Mouse (Mus musculus): ENCODE measurements around the gene 6030408B16Rik. TPM values are rescaled to one million over a fixed set of nuclear protein-coding genes. Genes with fewer than 3 reads are reported as not detected.

Gene 6030408B16Rik
- total RNA-seq, 2 experiments from 2014 or later, result not detected

DNA sequence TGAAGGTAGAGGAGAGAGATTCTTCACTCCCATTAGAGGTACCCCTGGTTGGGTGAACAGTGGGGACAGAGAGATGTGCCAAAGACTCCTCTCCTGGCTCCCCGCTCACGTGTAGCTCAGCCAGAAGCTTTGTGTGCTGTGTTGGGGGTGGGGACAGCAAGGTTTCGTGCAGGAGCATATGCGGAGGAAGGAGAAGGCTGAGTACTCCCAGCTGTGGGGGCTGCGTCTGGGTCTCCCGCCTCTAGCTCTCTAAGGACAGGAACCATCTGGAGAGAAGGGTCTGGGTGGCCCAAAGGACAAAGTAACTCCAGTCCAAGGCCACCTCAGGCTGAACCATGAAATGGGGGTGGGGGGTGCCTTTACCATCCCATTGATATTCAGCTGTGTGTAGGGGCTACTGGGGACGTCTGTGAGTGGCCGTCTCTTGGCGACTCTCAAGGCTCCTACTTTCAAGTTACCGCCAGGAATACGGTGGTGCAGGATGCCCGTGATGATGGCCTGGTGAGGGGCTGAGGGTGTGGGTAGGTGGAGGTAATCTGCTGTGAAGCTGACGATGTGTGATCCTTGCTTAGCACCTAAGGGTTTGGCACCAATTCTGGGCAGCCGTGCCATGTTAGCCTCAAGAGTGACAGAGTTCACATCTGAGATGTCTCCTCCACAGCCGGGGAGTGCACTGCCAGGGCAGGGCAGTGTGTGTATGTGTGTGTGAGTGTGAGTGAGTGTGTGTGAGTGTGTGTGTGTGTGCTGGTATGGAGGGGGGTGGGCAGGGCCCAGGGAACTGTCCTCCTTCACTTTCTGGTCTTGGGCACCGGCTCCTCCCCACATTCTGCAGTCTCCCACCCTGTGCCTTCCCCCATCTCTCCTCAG is 1.2 kb downstream of the 6030408B16Rik start:
- no peak for ATAC-seq (replicated peaks; ENCODE audit: low FRiP score, low TSS enrichment, poor library complexity, severe bottlenecking)

DNA sequence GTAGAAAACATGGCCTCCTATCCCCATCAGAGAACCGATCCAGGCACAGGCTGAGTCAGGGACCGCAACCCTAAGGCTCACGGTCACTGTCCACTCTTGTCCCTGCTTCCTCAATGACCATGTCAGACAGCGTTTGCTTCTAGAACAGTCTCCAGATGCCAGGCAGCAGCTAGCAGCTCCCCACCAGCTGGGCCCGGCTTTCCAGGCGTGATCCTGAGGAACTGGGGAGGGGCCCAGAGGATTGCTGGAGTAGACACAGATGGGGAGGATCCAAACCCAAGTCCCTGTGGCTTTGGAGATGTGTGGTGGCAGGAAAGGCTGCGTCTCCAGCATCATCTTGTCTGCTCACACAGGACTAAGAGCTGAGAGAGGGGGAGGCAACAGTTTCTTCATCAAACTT is 2.1 kb downstream of the 6030408B16Rik start:
- no peak for ATAC-seq (replicated peaks; ENCODE audit: low FRiP score, low TSS enrichment, poor library complexity, severe bottlenecking)

DNA sequence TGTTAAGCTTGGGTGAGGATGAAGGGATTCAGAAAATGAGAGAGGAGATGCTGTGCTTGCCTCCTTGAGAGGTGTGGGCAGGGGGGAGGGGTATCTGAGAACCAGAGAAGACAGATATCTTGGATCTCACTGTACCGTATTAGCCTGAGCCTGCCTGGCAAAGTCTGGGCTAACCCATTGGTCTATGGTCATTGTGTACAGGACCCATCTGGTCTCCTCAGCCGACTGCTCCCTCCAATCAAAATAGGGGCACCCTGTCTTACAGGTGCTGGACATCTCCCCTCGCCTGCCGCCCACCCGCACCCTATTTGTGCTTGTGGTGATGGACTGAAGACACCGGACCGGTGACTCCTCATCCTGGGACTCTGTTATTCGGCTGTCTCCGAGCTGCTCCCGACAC is 2.6 kb downstream of the 6030408B16Rik start:
- no peak for ATAC-seq (replicated peaks; ENCODE audit: low FRiP score, low TSS enrichment, poor library complexity, severe bottlenecking)

DNA sequence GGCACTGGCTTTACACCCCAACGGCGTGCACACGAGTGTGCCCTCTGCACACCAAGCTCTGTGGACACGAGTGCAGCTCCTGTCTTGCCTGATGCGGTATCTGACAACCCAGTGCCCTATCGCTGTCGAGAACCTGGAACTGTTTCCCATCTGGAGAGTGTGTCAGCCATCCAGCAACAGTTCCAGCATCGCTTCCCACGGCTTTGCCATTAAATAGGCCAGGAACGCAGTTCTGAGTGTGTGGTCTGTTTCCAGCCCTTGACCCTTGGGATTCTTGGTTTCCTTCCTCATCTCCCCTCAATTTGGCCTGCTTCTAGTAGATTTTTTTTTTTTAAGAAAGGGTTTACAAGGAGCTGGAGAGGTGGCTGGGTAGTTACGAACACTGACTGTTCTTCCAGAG is 3.1 kb downstream of the 6030408B16Rik start:
- ATAC-seq (replicated peaks; ENCODE audit: low FRiP score, low TSS enrichment, poor library complexity, severe bottlenecking), result no peak

DNA sequence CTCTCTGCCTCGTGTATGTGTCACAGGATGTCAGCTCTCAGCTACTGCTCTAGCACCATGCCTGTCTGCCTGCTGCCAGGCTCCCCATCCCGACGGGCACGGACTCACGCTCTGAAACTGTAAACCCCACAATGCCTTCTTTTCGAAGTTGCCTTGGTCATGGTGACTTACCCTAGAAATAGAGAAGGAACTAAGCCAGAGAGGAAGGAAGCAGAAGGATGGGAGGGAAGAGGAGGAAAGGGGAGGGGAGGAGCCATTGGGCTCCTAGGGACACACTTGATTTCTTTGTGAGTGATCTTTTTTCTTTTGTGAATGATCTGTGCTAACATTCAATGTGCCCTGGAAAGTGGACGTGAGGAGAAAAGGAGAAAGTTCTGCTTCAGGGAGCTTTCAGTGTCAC is 5.0 kb downstream of the 6030408B16Rik start:
- ATAC-seq (replicated peaks; ENCODE audit: low FRiP score, low TSS enrichment, poor library complexity, severe bottlenecking), result no peak

DNA sequence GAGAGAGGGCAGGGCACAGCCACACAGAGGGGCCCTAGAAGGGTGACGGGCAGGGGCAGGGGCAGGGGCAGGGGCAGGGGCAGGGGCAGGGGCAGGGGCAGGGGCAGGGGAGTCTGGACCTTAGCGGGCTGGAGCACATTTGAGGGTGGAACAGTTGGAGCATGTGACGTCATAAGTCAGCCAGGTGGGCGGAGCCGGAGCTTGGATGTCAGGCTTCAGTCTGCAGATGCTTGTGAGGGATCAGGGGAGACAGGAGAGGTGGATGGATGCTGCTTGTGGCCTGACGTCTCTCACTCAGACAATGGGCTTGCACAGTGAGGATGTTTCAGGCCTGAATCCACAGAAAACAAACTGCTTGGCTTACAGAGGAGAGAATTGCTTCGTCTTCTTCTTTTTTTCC is 5.5 kb downstream of the 6030408B16Rik start:
- ATAC-seq (replicated peaks; ENCODE audit: low FRiP score, low TSS enrichment, poor library complexity, severe bottlenecking), result no peak

DNA sequence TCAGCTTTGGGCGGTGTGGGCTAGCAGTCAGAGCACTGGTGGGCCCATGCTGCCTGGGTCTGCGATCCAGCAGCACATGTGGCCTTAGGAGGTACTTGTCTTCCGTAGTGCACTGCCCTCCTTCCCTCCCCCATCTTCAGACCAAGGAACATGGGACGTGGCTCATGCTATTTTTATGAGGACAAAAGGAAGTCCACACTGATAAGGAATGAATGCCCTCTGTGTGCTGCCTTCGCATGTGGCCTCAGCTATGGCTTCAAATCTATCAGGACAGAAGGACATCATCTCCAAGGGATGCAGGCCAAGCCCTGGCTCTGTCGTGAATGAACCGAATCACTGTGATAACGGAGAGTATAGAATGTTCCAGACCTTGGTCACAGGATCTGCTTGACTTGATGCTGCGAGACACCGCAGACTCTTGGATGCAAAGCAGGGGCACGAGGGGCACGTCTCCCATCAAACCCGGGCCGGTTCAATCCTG is 6.5 kb downstream of the 6030408B16Rik start:
- 0 out of 2 replicates have a peak, but pooled peaks have one; percentile 31 for ATAC-seq (replicated peaks; ENCODE audit: low FRiP score, low TSS enrichment, poor library complexity, severe bottlenecking)

DNA sequence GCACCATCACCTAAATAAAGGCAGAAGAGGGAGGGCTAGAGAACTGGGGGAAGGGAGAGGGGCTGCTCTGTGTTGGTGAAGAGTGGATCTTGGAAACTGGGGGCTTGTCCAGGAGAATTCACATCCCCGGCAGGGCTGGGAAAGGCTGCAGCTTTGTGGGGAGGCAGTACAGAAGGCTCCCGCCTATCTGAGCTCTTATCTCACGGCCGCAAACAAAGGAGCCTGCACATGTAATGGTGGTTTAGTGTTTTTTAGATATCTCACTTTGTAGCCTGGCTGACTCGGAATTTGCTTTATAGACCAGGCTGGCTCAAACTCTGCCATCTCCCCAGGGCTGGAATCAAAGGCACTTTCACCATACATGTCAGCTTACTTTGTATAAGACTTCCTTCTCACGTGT is 7.1 kb downstream of the 6030408B16Rik start:
- ATAC-seq (replicated peaks; ENCODE audit: low FRiP score, low TSS enrichment, poor library complexity, severe bottlenecking), result peak; percentile 80

DNA sequence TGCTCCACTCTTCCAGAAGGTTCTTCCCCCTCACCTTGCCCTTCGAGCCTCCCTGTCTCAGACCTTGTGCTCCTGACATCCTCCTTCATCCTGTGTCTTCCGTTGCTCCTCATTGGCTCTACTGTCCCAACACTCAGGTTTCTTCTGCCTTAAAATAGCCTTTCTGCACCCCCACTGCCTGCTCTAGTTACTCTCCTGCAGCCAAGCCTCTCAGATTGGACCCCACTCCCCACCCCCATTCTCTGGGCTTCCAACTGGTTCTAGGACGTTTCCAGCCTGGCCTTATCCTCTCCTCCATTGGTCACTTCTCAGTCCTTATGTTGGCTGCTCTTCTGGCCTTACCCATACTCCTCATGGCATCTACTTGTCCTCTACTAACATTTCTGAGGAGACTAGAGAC is 9.2 kb downstream of the 6030408B16Rik start:
- ATAC-seq (replicated peaks; ENCODE audit: low FRiP score, low TSS enrichment, poor library complexity, severe bottlenecking), result no peak

DNA sequence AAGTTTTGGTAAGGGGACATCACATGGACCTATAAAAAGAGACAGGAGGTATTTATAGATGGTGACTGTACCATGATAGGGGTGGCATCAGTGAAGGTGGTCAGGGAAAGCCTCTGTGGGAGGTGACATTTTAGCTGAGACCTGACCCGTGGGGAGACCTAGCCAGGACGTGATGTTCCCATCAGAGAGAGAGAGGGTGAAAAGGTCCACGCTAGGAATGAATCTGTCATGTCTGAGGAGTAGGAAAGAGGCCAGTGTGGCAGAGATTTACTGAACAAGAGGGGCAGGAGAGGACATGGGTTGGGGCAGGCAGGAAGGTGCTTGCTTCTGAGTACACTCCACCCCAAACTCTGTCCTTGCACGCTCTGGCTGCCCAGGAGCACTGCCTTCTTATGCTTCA is 10.8 kb downstream of the 6030408B16Rik start:
- ATAC-seq (replicated peaks; ENCODE audit: low FRiP score, low TSS enrichment, poor library complexity, severe bottlenecking), result no peak

DNA sequence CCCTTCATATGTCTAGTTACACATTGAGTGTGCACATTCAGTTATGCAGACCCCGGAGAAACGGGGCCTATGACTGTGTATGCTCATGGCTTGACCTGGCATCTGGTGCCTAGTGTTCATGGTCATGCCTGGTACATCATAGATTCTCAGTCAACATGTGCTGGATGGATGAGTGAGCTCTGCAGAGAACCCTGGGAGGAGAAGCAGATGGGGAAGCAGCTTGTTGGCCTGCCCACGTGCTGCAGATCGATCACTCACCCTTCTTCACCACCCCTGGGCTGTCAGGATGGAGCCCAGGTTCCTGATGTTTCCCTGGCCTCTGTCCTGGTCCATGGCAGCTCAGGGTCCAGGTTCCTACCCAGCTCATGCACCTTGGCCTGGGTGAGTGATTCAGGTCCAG is 13.4 kb downstream of the 6030408B16Rik start:
- no peak for ATAC-seq (replicated peaks; ENCODE audit: low FRiP score, low TSS enrichment, poor library complexity, severe bottlenecking)

DNA sequence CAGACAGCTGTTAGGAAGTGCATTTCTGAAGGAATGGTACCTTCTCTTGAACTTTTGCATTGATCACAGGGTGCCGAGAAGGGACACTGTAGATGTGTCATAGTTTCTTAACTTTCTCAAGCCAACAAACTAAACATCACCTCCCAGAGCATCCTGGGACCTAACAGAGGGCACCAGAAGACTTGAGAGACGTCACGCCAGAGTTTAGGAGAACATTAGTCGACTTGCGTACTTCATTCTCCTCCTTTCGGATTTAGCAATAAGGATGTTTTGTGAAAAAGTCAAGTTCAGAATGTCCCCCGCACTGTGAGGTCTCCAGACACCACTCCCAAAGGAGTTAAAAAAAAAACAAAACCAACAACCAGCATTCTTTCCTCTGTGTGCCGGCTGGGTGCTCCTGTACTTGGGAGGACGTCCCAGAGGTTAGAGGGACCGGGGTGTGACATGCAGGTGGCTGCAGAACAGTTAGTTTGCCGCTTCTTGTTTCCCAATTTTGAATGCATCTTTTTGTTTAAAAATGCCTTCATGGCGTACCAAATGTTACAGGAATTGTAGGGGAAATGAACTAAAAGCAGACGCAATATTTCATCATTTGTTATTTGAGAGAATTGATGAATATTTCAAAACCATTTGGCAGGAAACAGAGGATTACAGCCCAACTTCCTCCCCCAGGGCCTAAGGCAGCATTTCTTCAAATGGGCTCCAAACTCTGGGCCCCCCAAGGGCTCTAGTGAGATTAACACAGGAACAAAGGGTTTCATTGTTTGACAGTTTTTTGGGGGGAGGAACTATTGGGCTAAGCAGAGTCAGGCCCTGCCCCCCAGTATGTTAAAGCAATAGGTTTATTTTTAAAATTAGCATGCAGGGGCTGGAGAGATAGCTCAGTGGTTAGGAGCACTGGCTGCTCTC is 15.7 kb downstream of the 6030408B16Rik start:
- ATAC-seq (replicated peaks; ENCODE audit: low FRiP score, low TSS enrichment, poor library complexity, severe bottlenecking), result no peak

DNA sequence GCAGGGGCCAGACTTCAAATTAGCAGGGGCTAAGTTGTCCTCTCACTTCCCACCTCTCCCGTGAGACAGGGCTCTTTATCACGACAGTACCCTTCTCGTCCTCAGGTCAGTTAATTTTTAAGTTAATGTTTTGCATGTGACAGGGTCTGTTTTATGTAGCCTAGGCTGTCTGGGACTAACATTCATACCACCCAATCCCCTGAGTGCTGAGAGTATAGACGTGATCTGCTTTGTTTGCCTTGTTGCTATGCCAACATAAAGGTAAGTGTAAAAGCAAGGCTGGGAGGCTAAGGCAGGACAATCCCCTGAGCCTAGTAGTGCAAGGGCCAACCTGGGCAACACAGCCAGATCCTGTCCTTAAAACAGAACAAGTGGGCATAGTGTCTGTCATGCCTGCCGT is 16.5 kb downstream of the 6030408B16Rik start:
- 0 out of 2 replicates have a peak, but pooled peaks have one; percentile 22 for ATAC-seq (replicated peaks; ENCODE audit: low FRiP score, low TSS enrichment, poor library complexity, severe bottlenecking)

DNA sequence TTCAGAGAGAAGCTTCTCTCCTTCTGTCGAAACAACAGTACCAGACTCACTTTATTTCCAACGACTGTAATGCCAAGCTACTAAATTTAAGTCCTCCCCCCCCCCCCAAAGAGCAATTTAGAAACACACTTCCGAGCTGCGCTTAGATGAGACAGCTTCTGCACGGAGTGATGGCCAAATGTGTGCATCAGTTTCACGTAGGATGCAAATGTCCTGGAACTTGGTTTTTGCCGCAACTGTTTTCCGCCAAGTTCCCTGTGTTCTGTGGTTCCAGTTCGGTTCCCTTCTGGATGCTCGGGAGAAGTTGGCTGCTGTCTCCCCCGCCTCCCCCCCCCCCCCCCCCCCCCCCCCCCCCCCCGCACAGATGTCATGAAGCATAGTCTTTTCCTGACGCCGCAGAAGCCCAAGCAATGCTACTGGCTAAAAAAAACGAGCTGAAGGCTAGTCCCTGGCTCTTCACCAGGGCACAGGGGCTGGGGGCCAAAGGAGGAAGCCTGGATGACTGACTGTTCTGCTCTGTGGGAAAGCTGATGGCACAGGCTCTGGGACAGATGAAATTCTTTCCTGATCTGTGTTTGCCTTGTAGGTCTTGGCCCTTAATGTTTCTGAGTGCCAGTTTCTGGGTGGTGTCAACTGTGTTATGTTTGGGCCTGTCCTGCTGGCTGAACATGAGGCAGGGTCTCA is 18.2 kb downstream of the 6030408B16Rik start:
- ATAC-seq (replicated peaks; ENCODE audit: low FRiP score, low TSS enrichment, poor library complexity, severe bottlenecking), result no peak

DNA sequence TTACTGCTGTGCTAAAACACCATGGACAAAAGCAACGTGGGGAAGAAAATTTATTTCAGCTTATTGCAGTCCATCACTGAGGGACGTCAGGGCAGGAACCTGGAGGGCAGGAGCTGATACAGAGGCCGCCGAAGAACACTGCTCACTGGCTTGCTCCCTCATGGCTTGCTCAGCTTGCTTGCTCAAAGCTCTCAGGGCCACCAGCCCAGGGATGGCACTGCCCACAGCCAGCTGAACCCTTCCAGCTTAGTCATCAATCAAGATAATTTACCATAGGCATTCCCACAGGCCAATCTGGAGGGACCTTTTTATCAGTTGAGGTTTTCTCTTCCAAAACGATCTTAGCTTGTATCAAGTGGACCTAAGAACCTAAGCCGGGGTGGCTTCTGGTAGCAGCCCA is 19.0 kb downstream of the 6030408B16Rik start:
- ATAC-seq (replicated peaks; ENCODE audit: low FRiP score, low TSS enrichment, poor library complexity, severe bottlenecking), result no peak

DNA sequence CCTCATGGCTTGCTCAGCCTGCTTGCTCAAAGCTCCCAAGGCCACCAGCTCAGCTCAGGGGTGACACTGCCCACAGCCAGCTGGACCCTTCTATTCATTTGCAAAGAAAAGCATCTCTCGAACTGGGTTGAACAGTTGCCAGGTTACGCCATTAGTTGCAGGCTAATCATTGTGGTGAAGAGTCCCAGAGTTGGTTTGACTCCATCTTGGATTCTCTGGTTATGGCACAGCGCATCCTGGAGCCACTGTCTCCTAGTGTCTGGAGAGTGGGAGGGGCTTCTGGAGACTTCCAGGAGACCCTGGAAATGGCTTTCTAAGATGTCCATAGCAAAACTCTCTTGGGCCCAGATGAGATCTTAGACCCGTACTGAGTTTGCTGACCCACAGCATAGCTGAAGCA is 22.4 kb downstream of the 6030408B16Rik start:
- no peak for ATAC-seq (replicated peaks; ENCODE audit: low FRiP score, low TSS enrichment, poor library complexity, severe bottlenecking)

DNA sequence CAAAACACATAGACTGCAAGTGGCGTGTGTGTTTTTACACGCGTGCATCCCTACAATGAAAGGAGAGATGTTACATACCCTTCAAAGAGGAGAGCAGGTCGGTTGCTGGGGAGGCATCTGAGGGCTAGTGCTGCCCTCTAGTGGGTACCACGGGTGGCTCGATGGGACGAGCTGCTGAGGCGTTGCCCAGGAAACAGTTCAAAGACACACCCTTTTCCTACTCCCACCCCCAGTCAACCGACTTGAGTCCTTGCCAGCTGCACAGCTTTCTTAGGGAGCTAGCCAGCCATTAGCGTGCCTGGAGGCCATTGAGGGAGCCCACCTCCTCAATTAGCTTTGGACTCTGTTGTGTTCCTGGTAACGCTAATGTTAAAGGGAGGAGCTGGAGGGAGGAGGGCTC is 22.8 kb downstream of the 6030408B16Rik start:
- ATAC-seq (replicated peaks; ENCODE audit: low FRiP score, low TSS enrichment, poor library complexity, severe bottlenecking), result peak; percentile 94

DNA sequence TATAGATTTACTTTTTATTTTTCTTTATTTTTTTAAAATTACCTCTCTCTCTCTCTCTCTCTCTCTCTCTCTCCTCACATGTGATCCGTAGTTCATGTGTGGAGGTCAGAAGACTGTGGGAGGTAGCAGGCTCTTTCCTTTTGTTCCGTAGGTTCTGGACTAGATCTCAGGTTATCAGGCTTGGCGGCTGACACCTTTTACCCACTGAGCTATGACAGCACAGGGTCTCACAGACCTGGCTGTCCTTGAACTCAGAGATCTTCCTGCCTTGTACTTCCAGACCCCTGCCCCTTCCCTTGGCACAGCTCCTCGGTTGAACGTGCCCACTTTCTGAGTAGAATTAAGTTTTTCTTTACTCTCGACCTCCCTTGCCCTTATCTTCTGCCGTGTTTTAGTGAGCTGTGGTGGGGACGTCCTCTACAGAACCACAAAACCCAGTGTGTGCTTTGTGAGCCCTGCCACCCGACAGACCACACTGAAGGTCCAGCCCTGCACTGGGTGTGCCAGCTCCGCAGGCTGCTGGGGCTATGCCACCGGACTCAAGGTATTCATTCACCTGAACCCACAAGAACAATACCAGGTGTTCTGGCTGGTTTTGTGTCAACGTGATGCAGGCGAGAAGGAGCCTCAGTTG is 23.4 kb downstream of the 6030408B16Rik start:
- no peak for ATAC-seq (replicated peaks; ENCODE audit: low FRiP score, low TSS enrichment, poor library complexity, severe bottlenecking)

All from megakaryocyte-erythroid progenitor cell, adult 5-6 weeks (primary cell).